Mouse (Mus musculus): ENCODE data around the gene Cpne5. TPM values are rescaled to one million over a fixed set of nuclear protein-coding genes. Genes with fewer than 3 reads are reported as not detected.
A peak's percentile ranks its signal among the peaks of the same experiment; 100 is the strongest.

Gene Cpne5
- polyA plus RNA-seq, 1 experiment from 2014 or later: 9.4 TPM

- peak overlapping the region; percentile 71 for H3K9ac ChIP-seq
- no peaks in the 10 kb centered on the region for H3K9me3 ChIP-seq (replicated peaks)
- H3K27ac ChIP-seq: peak overlapping the region; percentile 100
- ATAC-seq (replicated peaks; ENCODE audit: low FRiP score): no peak
- 78% methylated on average over 5 of the region's 5 CpGs for WGBS
- peak overlapping the region; percentile 63; the same call in 1 of the 2 replicates for H3K4me3 ChIP-seq (replicated peaks)
- no peaks in the 10 kb centered on the region for H3K27me3 ChIP-seq
- peak overlapping the region; percentile 76 for H3K4me2 ChIP-seq
- peaks cover 20% of the 10 kb centered on the region for H3K36me3 ChIP-seq
- peaks cover 53% of the 10 kb centered on the region for H3K4me1 ChIP-seq
These were observed 26.8 kb upstream of the Cpne5 start for GRCm38 (mm10) chr17:29264760-29265159.

GRCm38 (mm10) chr17:29263840-29264633 is 26.1 kb upstream of the Cpne5 start, which contains the start of gene Ppil1:
TSS of gene Ppil1 (minus strand) at chr17:29264186.
- Histone ChIP-seq H3K36me3 (peaks cover 22% of the 10 kb centered on the region), H3K9ac (peak within 1 kb of the TSS; percentile 71), H3K4me1 (peaks cover 54% of the 10 kb centered on the region), H3K27ac (peak within 1 kb of the TSS; percentile 100), H3K4me2 (peak within 1 kb of the TSS; percentile 76), H3K9me3 (replicated peaks) (no peaks in the 10 kb centered on the region), H3K27me3 (no peaks in the 10 kb centered on the region), H3K4me3 (replicated peaks) (peak within 1 kb of the TSS; percentile 63)
- WGBS: 6% methylated on average over 38 of the region's 38 CpGs
- peak; percentile 68; the same call in 1 of the 2 replicates for ATAC-seq (replicated peaks; ENCODE audit: low FRiP score)

- Histone ChIP-seq H3K9me3 (replicated peaks) (no peaks in the 10 kb centered on the region), H3K36me3 (peaks cover 28% of the 10 kb centered on the region), H3K27me3 (no peaks in the 10 kb centered on the region), H3K9ac (peak overlapping the region; percentile 71), H3K4me2 (peak overlapping the region; percentile 76), H3K27ac (peak overlapping the region; percentile 100), H3K4me3 (replicated peaks) (peak overlapping the region; percentile 63), H3K4me1 (peaks cover 57% of the 10 kb centered on the region)
- no peak for ATAC-seq (replicated peaks; ENCODE audit: low FRiP score)
- under 1% methylated on average over 14 of the region's 14 CpGs for WGBS
These were observed 25.4 kb upstream of the Cpne5 start for GRCm38 (mm10) chr17:29263417-29263816.

- ATAC-seq (replicated peaks; ENCODE audit: low FRiP score): no peak
- WGBS: 40% methylated on average over 2 of the region's 2 CpGs
- Histone ChIP-seq H3K27me3 (no peaks in the 10 kb centered on the region), H3K9ac (peak overlapping the region; percentile 71), H3K4me3 (replicated peaks) (peak overlapping the region; percentile 63), H3K9me3 (replicated peaks) (no peaks in the 10 kb centered on the region), H3K4me1 (peaks cover 61% of the 10 kb centered on the region), H3K27ac (no peak overlapping the region), H3K4me2 (peak overlapping the region; percentile 76), H3K36me3 (peaks cover 39% of the 10 kb centered on the region)
These were observed 24.3 kb upstream of the Cpne5 start for GRCm38 (mm10) chr17:29262259-29262649.

- H3K4me2 ChIP-seq: peak overlapping the region; percentile 76
- peaks cover 66% of the 10 kb centered on the region for H3K4me1 ChIP-seq
- H3K27ac ChIP-seq: 0 out of 2 replicates have a peak overlapping the region, but pooled peaks have one; percentile 18
- H3K4me3 ChIP-seq (replicated peaks): peak overlapping the region; percentile 63; the same call in 1 of the 2 replicates
- no peak for ATAC-seq (replicated peaks; ENCODE audit: low FRiP score)
- H3K27me3 ChIP-seq: no peaks in the 10 kb centered on the region
- H3K9me3 ChIP-seq (replicated peaks): no peaks in the 10 kb centered on the region
- H3K36me3 ChIP-seq: peaks cover 44% of the 10 kb centered on the region
- 85% methylated on average over 22 of the region's 22 CpGs for WGBS
- H3K9ac ChIP-seq: no peak overlapping the region; the same call in 1 of the 2 replicates
These were observed 23.8 kb upstream of the Cpne5 start for GRCm38 (mm10) chr17:29261603-29262258.

GRCm38 (mm10) chr17:29260501-29260900 is 22.5 kb upstream of the Cpne5 start:
- no peak for ATAC-seq (replicated peaks; ENCODE audit: low FRiP score)
- Histone ChIP-seq H3K9ac (no peak overlapping the region), H3K4me2 (no peak overlapping the region), H3K4me3 (replicated peaks) (no peak overlapping the region), H3K9me3 (replicated peaks) (no peaks in the 10 kb centered on the region), H3K36me3 (peaks cover 51% of the 10 kb centered on the region), H3K4me1 (peaks cover 78% of the 10 kb centered on the region), H3K27ac (0 out of 2 replicates have a peak overlapping the region, but pooled peaks have one; percentile 32), H3K27me3 (no peaks in the 10 kb centered on the region)
- 91% methylated on average over 15 of the region's 15 CpGs for WGBS

GRCm38 (mm10) chr17:29259489-29259888 is 21.5 kb upstream of the Cpne5 start:
- no peak overlapping the region for H3K9ac ChIP-seq
- no peak for ATAC-seq (replicated peaks; ENCODE audit: low FRiP score)

GRCm38 (mm10) chr17:29258921-29259320 is 21.0 kb upstream of the Cpne5 start:
- Histone ChIP-seq H3K4me2 (no peak overlapping the region), H3K9ac (no peak overlapping the region), H3K27me3 (no peaks in the 10 kb centered on the region), H3K9me3 (replicated peaks) (no peaks in the 10 kb centered on the region), H3K4me3 (replicated peaks) (no peak overlapping the region), H3K4me1 (peaks cover 80% of the 10 kb centered on the region), H3K27ac (no peak overlapping the region), H3K36me3 (peaks cover 66% of the 10 kb centered on the region)
- 99% methylated on average over 2 of the region's 2 CpGs for WGBS
- no peak for ATAC-seq (replicated peaks; ENCODE audit: low FRiP score)

More at GRCm38 (mm10) chr17:29259489-29259888, 21.5 kb upstream of the Cpne5 start:
- Histone ChIP-seq H3K27me3 (no peaks in the 10 kb centered on the region), H3K4me3 (replicated peaks) (no peak overlapping the region), H3K4me1 (peaks cover 78% of the 10 kb centered on the region), H3K4me2 (no peak overlapping the region), H3K9me3 (replicated peaks) (no peaks in the 10 kb centered on the region), H3K27ac (no peak overlapping the region), H3K36me3 (peaks cover 60% of the 10 kb centered on the region)
- 4% methylated on average over 3 of the region's 3 CpGs for WGBS

GRCm38 (mm10) chr17:29258025-29258558 is 20.1 kb upstream of the Cpne5 start:
- Histone ChIP-seq H3K27ac (peak overlapping the region; percentile 56; the same call in 1 of the 2 replicates), H3K27me3 (no peaks in the 10 kb centered on the region), H3K9ac (no peak overlapping the region), H3K36me3 (peaks cover 71% of the 10 kb centered on the region), H3K4me1 (peaks cover 82% of the 10 kb centered on the region), H3K9me3 (replicated peaks) (no peaks in the 10 kb centered on the region), H3K4me2 (no peak overlapping the region), H3K4me3 (replicated peaks) (no peak overlapping the region)
- ATAC-seq (replicated peaks; ENCODE audit: low FRiP score): no peak
- WGBS: 87% methylated on average over 10 of the region's 10 CpGs

GRCm38 (mm10) chr17:29257001-29257511 is 19.1 kb upstream of the Cpne5 start:
- H3K4me2 ChIP-seq: no peak overlapping the region
- H3K9ac ChIP-seq: no peak overlapping the region
- WGBS: 78% methylated on average over 10 of the region's 10 CpGs
- 0 out of 2 replicates have a peak overlapping the region, but pooled peaks have one; percentile 13 for H3K27ac ChIP-seq
- no peak for ATAC-seq (replicated peaks; ENCODE audit: low FRiP score)
- H3K4me1 ChIP-seq: peaks cover 81% of the 10 kb centered on the region
- H3K27me3 ChIP-seq: no peaks in the 10 kb centered on the region
- no peaks in the 10 kb centered on the region for H3K9me3 ChIP-seq (replicated peaks)
- no peak overlapping the region for H3K4me3 ChIP-seq (replicated peaks)
- H3K36me3 ChIP-seq: peaks cover 82% of the 10 kb centered on the region

GRCm38 (mm10) chr17:29256507-29256906 is 18.5 kb upstream of the Cpne5 start:
- no peaks in the 10 kb centered on the region for H3K27me3 ChIP-seq
- 71% methylated on average over 6 of the region's 6 CpGs for WGBS
- no peak overlapping the region for H3K4me2 ChIP-seq
- H3K4me3 ChIP-seq (replicated peaks): no peak overlapping the region
- 0 out of 2 replicates have a peak overlapping the region, but pooled peaks have one; percentile 13 for H3K27ac ChIP-seq
- no peaks in the 10 kb centered on the region for H3K9me3 ChIP-seq (replicated peaks)
- H3K4me1 ChIP-seq: peaks cover 80% of the 10 kb centered on the region
- H3K9ac ChIP-seq: no peak overlapping the region
- H3K36me3 ChIP-seq: peaks cover 85% of the 10 kb centered on the region
- ATAC-seq (replicated peaks; ENCODE audit: low FRiP score): no peak
